Mouse (Mus musculus): ENCODE results near the gene Cep95.

GRCm38 (mm10) chr11:106851438-106851837 is 62.4 kb downstream of the Cep95 start:
- TF ChIP-seq CTCF (IDR thresholded peaks at IDR 0.05) = peak; percentile 79
- TF ChIP-seq POLR2A (IDR thresholded peaks at IDR 0.05; ENCODE audit: insufficient read depth, low read depth, low read length) = no peak
